Mouse (Mus musculus): ENCODE data around the gene Gpr137c.
A peak's percentile ranks its signal among the peaks of the same experiment; 100 is the strongest.

The Gpr137c gene

GRCm38 (mm10) chr14:45291608-45292007, 72.1 kb downstream of the Gpr137c start:
- no peak for DNase-seq (ENCODE audit: low read depth, low spot score)

GRCm38 (mm10) chr14:45303939-45304338, 84.4 kb downstream of the Gpr137c start:
- DNase-seq (ENCODE audit: low read depth, low spot score): no peak

DNA sequence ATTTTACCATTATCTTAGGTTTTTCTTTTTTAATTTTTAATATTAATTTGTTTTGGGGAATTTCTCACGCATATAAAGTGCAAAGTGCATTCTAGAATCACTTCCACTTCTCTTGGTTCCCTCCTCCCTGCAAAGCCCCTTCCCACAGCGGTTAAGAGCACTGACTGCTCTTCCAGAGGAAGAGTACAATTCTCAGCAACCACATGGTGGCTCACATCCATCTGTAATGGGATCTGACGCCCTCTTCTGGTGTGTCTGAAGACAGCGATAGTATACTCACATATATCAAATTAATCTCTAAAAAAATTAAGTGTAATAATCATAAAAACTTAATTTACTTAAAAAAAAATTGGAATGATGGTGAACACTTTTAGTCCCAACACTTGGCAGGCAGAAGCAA, 84.9 kb downstream of the Gpr137c start:
- DNase-seq (ENCODE audit: low read depth, low spot score): no peak

GRCm38 (mm10) chr14:45305852-45306251, 86.3 kb downstream of the Gpr137c start:
- no peak for DNase-seq (ENCODE audit: low read depth, low spot score)

GRCm38 (mm10) chr14:45307630-45308328, 88.3 kb downstream of the Gpr137c start:
- DNase-seq (ENCODE audit: low read depth, low spot score): no peak

DNA sequence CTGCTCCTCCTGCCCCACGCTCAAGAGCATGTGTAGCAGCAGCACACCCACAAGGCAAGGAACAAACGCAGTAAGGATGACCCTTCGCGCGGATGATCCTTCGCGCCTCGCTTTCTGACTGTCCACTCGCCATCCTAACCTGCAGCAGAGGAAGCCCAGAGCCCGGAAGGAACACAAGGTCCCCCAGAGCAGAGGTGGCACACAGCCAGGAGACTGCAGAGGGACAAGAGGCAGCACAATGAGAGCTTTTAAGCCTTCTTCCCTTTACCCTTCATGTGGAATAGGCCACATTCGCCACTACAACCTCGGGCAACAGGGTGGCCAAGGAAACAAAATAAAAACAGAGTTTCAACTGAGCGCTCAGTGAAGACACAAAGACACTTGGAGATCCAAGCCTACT, 90.1 kb downstream of the Gpr137c start:
- DNase-seq (ENCODE audit: low read depth, low spot score): no peak

GRCm38 (mm10) chr14:45310101-45310500, 90.6 kb downstream of the Gpr137c start:
- DNase-seq (ENCODE audit: low read depth, low spot score): no peak

- DNase-seq (ENCODE audit: low read depth, low spot score): no peak
Measured at GRCm38 (mm10) chr14:45316927-45317326, 97.4 kb downstream of the Gpr137c start.

DNA sequence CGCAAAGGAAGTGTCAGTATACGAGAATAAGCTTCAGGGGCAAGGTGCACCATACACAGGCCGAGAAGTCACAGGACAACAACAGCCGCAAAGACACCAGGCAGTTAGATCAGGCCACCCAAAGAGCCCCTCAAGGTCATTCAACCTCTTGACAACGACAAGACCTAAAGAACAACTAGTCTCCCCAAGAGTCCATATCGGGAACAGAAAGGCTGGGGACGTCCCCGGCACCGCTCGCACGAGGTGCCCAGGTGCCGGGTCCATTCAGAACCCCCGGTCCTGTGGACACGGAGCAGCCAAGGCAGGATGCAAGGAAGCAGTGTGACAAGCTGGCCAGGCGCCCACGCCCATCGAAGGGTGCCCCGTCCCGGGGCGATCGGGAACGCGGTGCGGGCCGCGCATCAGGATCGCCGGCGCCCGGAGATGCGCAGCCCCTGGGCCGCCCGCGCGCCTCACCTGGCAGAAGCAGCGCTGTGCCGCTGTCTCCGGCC, 98.4 kb downstream of the Gpr137c start:
- DNase-seq (ENCODE audit: low read depth, low spot score): no peak

GRCm38 (mm10) chr14:45318426-45319236, 99.1 kb downstream of the Gpr137c start, which contains the start of gene Ero1l:
Gene Ero1l, minus strand, starts transcription at chr14:45318771.
- peak; percentile 41 for DNase-seq (ENCODE audit: low read depth, low spot score)

GRCm38 (mm10) chr14:45319237-45319610, 99.7 kb downstream of the Gpr137c start:
- no peak for DNase-seq (ENCODE audit: low read depth, low spot score)

- DNase-seq (ENCODE audit: low read depth, low spot score): no peak
Measured at GRCm38 (mm10) chr14:45320111-45320510, 100.6 kb downstream of the Gpr137c start.

DNA sequence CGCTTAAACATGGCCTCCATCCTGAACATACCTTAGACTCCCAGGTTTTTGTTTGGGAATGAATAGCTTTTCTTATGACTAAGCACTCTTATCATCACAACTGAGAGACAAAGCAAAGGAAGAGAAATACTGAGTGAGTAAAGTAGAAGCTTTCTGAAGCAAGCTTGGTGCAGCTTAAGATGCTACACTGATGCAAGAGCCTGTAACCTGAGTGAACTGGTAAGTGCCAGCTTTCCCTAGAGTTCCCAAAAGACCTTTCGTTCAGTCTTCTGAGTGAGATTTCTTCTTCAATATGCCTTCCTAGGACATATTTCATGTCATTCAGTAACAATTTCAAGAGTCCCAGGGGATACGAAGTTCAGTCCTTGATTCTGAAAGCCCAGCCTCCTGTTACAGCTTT, 101.5 kb downstream of the Gpr137c start:
- DNase-seq (ENCODE audit: low read depth, low spot score): no peak

- no peak for DNase-seq (ENCODE audit: low read depth, low spot score)
Measured at GRCm38 (mm10) chr14:45321622-45322021, 102.1 kb downstream of the Gpr137c start.

DNA sequence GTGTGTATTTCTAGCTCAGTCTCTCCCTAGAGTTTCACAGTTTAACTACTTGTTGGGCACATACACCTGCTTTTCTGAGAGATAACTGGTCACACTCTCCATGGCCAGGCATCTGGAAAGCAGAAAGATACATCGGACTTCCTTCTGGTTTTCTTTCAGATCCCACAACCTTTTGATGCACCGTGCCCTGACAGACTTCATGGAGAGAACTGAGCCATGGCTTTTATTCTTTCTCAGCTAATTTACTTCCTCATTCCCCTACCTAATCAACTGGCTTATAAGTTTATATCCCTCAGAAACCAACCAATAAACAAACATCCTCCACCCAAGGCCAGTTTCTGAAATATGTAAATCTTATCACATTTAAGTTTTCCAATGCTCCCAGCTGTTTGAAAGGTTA, 102.9 kb downstream of the Gpr137c start:
- no peak for DNase-seq (ENCODE audit: low read depth, low spot score)

- DNase-seq (ENCODE audit: low read depth, low spot score): no peak
Measured at GRCm38 (mm10) chr14:45323320-45323719, 103.8 kb downstream of the Gpr137c start.

- DNase-seq (ENCODE audit: low read depth, low spot score): no peak
Measured at GRCm38 (mm10) chr14:45325471-45325870, 106.0 kb downstream of the Gpr137c start.

DNA sequence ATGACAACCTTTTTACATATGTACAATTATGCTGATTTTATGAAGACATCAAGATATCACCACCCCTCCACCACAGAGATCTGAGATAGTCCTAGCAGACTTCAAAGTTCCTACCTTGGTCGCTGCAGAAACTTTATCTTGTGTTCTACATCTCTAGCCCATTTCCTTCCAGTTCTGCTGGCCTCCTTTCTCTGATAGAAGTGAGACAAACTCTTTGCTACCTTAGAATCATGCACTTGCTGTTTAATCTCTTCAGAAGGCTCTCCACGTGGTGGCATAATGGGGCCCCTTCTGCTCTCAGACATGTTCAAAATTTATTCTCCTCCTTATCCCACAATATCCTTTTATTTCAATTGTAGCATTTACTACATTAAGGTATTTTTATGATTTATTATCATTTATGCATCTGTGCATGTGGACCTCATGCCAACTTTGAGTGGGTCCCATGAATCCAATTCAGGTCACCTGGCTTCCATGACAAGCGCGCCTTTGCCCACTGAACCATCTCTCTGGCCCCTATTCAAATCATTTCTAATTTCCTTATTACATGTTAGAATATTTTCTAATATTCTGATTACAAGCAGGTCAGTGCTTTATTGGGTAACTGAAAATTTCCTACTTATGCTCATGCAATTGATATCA, 108.7 kb downstream of the Gpr137c start:
- DNase-seq (ENCODE audit: low read depth, low spot score): no peak

GRCm38 (mm10) chr14:45329018-45329588, 109.6 kb downstream of the Gpr137c start:
- DNase-seq (ENCODE audit: low read depth, low spot score): no peak

DNA sequence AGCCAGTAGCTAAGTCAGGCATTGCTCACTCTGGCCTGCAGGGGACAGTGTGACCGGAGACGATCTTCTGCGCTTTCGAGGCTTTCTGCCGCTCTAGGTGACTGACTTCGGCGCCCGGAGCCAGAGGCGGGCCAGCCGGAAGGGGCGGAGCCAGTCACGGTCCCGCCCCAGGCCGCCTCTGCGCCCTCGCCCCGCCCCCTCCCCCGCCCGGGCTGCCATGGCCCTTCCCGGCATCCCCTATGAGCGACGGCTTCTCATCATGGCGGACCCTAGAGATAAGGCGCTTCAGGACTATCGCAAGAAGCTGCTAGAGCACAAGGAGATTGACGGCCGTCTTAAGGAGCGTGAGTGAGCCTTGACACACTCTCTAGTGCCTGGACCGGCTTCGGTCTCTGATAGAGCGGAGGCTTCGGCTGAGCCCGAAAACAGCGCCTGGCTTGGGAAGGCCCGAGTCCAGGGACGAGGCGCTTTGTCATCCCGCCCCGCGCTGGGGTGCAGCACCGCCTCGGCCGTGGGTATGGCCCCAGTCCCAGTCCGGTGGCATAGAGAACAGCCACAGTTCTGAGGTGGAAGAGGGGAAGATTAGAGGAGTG, 110.2 kb downstream of the Gpr137c start, which contains the start of gene Psmc6:
Gene Psmc6 (plus strand): TSS at position 200 of the 593 bp plus-strand sequence.
- DNase-seq (ENCODE audit: low read depth, low spot score): peak; percentile 93
